Mouse (Mus musculus): ENCODE results near the gene Rbfox1. TPM values are rescaled to one million over a fixed set of nuclear protein-coding genes. Genes with fewer than 3 reads are reported as not detected.

Gene Rbfox1
- polyA plus RNA-seq, 1 experiment from 2014 or later, result 2.3 TPM

GRCm38 (mm10) chr16:6421623-6422145, 536.5 kb downstream of the Rbfox1 start:
- Histone ChIP-seq H3K27me3 (replicated peaks; ENCODE audit: control insufficient read depth, insufficient read depth, low read length) (no peaks in the 10 kb centered on the region), H3K4me2 (replicated peaks; ENCODE audit: low read depth) (no peak overlapping the region), H3K27ac (ENCODE audit: low read depth, low read length) (no peak overlapping the region), H3K36me3 (ENCODE audit: control insufficient read depth, insufficient read depth) (no peaks in the 10 kb centered on the region), H3K4me3 (ENCODE audit: low read depth, low read length) (no peak overlapping the region), H3K9ac (ENCODE audit: low read depth, low read length) (no peak overlapping the region), H3K4me1 (replicated peaks; ENCODE audit: control insufficient read depth, insufficient read depth, low read length) (no peaks in the 10 kb centered on the region), H3K9me3 (ENCODE audit: control insufficient read depth) (no peaks in the 10 kb centered on the region)
- no peak for ATAC-seq
- TF ChIP-seq CTCF (IDR thresholded peaks at IDR 0.05; ENCODE audit: low read depth), result no peak
- WGBS, result 46% methylated on average over 3 of the region's 3 CpGs

GRCm38 (mm10) chr16:6423878-6424409, 538.8 kb downstream of the Rbfox1 start:
- 81% methylated on average over 4 of the region's 4 CpGs for WGBS
- ATAC-seq, result no peak

GRCm38 (mm10) chr16:6424738-6425137, 539.6 kb downstream of the Rbfox1 start:
- no peak for TF ChIP-seq CTCF (IDR thresholded peaks at IDR 0.05; ENCODE audit: low read depth)
- Histone ChIP-seq H3K9me3 (ENCODE audit: control insufficient read depth) (no peaks in the 10 kb centered on the region), H3K36me3 (ENCODE audit: control insufficient read depth, insufficient read depth) (no peaks in the 10 kb centered on the region), H3K9ac (ENCODE audit: low read depth, low read length) (no peak overlapping the region), H3K27ac (ENCODE audit: low read depth, low read length) (no peak overlapping the region), H3K4me1 (replicated peaks; ENCODE audit: control insufficient read depth, insufficient read depth, low read length) (no peaks in the 10 kb centered on the region), H3K4me3 (ENCODE audit: low read depth, low read length) (no peak overlapping the region), H3K27me3 (replicated peaks; ENCODE audit: control insufficient read depth, insufficient read depth, low read length) (no peaks in the 10 kb centered on the region), H3K4me2 (replicated peaks; ENCODE audit: low read depth) (no peak overlapping the region)
- WGBS, result 82% methylated on average over 2 of the region's 2 CpGs
- no peak for ATAC-seq

More at GRCm38 (mm10) chr16:6423878-6424409, 538.8 kb downstream of the Rbfox1 start:
- no peaks in the 10 kb centered on the region for H3K9me3 ChIP-seq (ENCODE audit: control insufficient read depth)
- H3K4me1 ChIP-seq (replicated peaks; ENCODE audit: control insufficient read depth, insufficient read depth, low read length), result no peaks in the 10 kb centered on the region
- no peak overlapping the region for H3K4me2 ChIP-seq (replicated peaks; ENCODE audit: low read depth)
- no peaks in the 10 kb centered on the region for H3K27me3 ChIP-seq (replicated peaks; ENCODE audit: control insufficient read depth, insufficient read depth, low read length)
- no peak for TF ChIP-seq CTCF (IDR thresholded peaks at IDR 0.05; ENCODE audit: low read depth)
- H3K36me3 ChIP-seq (ENCODE audit: control insufficient read depth, insufficient read depth), result no peaks in the 10 kb centered on the region
- H3K4me3 ChIP-seq (ENCODE audit: low read depth, low read length), result no peak overlapping the region
- no peak overlapping the region for H3K9ac ChIP-seq (ENCODE audit: low read depth, low read length)
- no peak overlapping the region for H3K27ac ChIP-seq (ENCODE audit: low read depth, low read length)

- Histone ChIP-seq H3K9ac (ENCODE audit: low read depth, low read length) (no peak overlapping the region), H3K4me3 (ENCODE audit: low read depth, low read length) (no peak overlapping the region), H3K4me2 (replicated peaks; ENCODE audit: low read depth) (no peak overlapping the region), H3K9me3 (ENCODE audit: control insufficient read depth) (no peaks in the 10 kb centered on the region), H3K36me3 (ENCODE audit: control insufficient read depth, insufficient read depth) (no peaks in the 10 kb centered on the region), H3K27me3 (replicated peaks; ENCODE audit: control insufficient read depth, insufficient read depth, low read length) (no peaks in the 10 kb centered on the region), H3K4me1 (replicated peaks; ENCODE audit: control insufficient read depth, insufficient read depth, low read length) (no peaks in the 10 kb centered on the region), H3K27ac (ENCODE audit: low read depth, low read length) (no peak overlapping the region)
- no peak for TF ChIP-seq CTCF (IDR thresholded peaks at IDR 0.05; ENCODE audit: low read depth)
- ATAC-seq, result no peak
- 84% methylated on average over 12 of the region's 12 CpGs for WGBS
These were observed 542.4 kb downstream of the Rbfox1 start for GRCm38 (mm10) chr16:6427292-6428281.

- Histone ChIP-seq H3K9me3 (ENCODE audit: control insufficient read depth) (no peaks in the 10 kb centered on the region), H3K36me3 (ENCODE audit: control insufficient read depth, insufficient read depth) (no peaks in the 10 kb centered on the region), H3K27me3 (replicated peaks; ENCODE audit: control insufficient read depth, insufficient read depth, low read length) (no peaks in the 10 kb centered on the region), H3K4me2 (replicated peaks; ENCODE audit: low read depth) (no peak overlapping the region), H3K27ac (ENCODE audit: low read depth, low read length) (no peak overlapping the region), H3K4me3 (ENCODE audit: low read depth, low read length) (no peak overlapping the region), H3K9ac (ENCODE audit: low read depth, low read length) (no peak overlapping the region), H3K4me1 (replicated peaks; ENCODE audit: control insufficient read depth, insufficient read depth, low read length) (no peaks in the 10 kb centered on the region)
- 77% methylated on average over 2 of the region's 2 CpGs for WGBS
- no peak for ATAC-seq
- no peak for TF ChIP-seq CTCF (IDR thresholded peaks at IDR 0.05; ENCODE audit: low read depth)
These were observed 545.8 kb downstream of the Rbfox1 start for GRCm38 (mm10) chr16:6430981-6431380.

GRCm38 (mm10) chr16:6436445-6436844, 551.3 kb downstream of the Rbfox1 start:
- H3K27me3 ChIP-seq (replicated peaks; ENCODE audit: control insufficient read depth, insufficient read depth, low read length), result no peaks in the 10 kb centered on the region
- TF ChIP-seq CTCF (IDR thresholded peaks at IDR 0.05; ENCODE audit: low read depth), result no peak
- H3K4me3 ChIP-seq (ENCODE audit: low read depth, low read length), result no peak overlapping the region
- ATAC-seq, result no peak
- H3K9ac ChIP-seq (ENCODE audit: low read depth, low read length), result no peak overlapping the region
- H3K9me3 ChIP-seq (ENCODE audit: control insufficient read depth), result no peaks in the 10 kb centered on the region
- no peaks in the 10 kb centered on the region for H3K36me3 ChIP-seq (ENCODE audit: control insufficient read depth, insufficient read depth)
- WGBS, result 58% methylated on average over 2 of the region's 2 CpGs
- H3K4me2 ChIP-seq (replicated peaks; ENCODE audit: low read depth), result no peak overlapping the region
- no peak overlapping the region for H3K27ac ChIP-seq (ENCODE audit: low read depth, low read length)
- H3K4me1 ChIP-seq (replicated peaks; ENCODE audit: control insufficient read depth, insufficient read depth, low read length), result no peaks in the 10 kb centered on the region
